Mouse (Mus musculus) telencephalon, adult 2 months (tissue): ENCODE data around the gene Tmem30a.

ENCODE experiments used
- DNase-seq: peaks from one replicate; pipeline ENCODE4 v3.0.0-alpha.2; 2011; ENCODE audit warnings: low read depth, low spot score

The Tmem30a gene

DNA sequence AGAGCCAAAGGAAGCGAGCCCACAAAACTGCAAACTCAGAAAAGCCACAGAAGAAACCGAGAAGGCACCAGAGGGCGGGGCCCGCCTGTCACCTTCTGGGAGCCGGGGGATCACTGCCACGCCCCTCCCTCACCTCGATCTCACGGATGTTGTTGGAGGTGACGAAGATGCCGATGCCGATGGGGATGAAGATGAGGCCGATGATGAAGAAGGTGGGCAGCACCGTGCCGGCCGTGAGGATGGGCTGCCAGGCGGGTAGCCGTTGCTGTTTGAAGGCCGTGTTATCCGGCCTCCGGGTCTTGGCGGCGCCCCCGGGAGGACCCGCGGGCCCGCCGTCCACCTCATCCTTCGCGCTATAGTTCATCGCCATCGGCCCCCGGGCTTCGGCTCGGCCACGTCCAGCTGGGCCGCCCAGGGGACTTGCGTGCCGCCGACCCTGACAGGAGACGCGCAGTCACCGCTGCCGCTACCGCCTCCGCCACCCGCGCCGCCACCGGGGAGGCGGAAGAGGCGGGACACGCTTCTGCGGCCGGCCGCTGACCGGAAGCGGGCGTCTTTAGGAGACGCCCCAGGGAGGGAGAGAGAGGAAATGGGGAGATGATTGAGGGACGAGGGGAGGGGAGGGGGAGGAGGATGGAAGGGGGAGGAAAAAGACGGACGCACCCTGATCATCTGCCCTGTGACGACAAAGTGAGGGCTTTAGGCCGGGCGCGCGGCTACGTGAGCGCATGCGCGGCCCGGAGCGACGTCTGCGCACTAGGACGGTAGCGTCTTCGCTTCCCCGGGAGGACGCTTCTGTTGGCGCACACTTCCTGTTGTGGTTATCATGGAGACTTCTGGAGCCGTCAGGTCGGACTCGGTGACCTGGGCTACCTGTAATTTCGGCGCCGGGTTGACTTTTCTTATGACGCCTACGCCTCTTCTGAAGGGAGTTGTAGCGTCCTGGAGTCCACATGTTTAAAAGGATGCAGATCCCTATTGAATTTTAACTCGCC is at the start of gene Tmem30a:
TSS of gene Tmem30a (minus strand) at position 667 of the 995 bp plus-strand sequence.
- peak; percentile 99 for DNase-seq

DNA sequence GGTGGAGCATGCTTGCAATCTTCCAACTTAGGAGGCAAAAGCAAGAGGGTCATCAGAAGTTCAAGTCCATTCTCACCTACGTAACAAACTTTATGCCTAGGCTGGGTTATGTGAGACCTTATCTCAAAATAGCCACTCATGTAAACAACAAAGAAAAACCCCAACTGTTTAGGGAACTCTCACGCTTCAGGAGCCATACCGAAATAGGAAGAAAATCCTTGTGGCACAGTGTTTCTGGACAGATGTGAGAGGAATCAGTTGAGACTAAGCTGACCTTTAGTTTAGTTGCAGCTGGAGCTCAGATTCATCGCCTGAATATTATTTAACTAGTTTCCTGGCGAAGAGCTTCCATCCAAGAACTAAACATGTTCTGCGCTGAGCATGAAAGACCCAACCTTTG is 49.3 kb upstream of the Tmem30a start:
- no peak for DNase-seq

DNA sequence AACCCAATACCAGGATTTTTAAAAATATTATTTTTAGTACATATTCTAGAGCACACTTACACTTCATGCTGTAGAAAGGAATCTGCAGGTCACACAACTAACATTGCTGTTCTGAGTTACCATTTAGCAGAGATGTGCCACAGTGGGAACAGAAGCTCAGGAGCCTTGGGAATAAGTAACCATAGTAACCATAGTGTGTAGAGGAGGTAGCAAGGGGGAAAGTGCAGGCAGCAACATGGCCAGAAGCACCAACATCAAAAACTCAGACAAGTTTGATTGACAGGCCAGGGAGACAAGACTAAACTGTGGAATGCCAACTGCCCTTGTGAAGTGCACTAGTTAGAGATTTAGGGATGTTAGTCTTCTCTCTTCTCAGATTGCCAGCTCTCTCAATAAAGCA is 48.7 kb upstream of the Tmem30a start:
- no peak for DNase-seq

DNA sequence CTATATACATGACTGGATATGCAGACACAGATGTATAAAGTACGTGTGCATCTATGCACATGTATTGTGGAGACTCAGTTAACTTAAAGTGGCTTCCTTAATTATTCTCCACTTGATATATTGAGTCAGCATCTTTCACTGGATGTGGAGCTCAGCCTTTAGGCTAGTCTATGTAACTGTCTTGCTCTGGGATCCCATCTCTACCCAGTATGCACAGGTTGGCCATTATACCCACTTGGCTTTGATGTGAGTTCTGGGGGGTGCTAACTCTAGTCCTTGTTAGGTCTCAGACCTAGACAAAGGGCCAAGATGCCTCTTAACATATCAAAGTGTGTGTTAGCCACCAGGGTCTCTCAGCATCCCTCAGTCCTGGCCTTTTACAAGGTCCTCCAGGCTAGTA is 38.0 kb upstream of the Tmem30a start:
- no peak for DNase-seq

DNA sequence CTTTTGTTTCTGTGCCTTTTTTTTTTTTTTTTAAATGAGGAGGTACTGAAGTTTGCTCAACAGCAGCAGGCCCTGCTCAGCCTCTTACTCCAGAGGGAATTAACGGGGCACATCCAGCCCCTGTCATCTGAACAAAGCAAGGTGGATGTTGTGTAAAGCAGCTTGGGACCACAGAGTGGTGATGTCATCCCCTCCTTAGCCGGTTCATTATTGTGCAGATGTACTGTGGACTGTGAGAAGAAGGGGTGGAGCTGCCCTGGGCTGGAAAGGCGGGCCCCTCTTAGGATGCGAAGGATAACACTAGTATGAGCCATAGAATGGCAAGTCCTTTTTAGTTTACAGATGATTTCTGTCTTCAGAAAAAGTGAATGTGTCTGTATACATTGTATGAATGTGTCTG is 37.6 kb upstream of the Tmem30a start:
- no peak for DNase-seq

DNA sequence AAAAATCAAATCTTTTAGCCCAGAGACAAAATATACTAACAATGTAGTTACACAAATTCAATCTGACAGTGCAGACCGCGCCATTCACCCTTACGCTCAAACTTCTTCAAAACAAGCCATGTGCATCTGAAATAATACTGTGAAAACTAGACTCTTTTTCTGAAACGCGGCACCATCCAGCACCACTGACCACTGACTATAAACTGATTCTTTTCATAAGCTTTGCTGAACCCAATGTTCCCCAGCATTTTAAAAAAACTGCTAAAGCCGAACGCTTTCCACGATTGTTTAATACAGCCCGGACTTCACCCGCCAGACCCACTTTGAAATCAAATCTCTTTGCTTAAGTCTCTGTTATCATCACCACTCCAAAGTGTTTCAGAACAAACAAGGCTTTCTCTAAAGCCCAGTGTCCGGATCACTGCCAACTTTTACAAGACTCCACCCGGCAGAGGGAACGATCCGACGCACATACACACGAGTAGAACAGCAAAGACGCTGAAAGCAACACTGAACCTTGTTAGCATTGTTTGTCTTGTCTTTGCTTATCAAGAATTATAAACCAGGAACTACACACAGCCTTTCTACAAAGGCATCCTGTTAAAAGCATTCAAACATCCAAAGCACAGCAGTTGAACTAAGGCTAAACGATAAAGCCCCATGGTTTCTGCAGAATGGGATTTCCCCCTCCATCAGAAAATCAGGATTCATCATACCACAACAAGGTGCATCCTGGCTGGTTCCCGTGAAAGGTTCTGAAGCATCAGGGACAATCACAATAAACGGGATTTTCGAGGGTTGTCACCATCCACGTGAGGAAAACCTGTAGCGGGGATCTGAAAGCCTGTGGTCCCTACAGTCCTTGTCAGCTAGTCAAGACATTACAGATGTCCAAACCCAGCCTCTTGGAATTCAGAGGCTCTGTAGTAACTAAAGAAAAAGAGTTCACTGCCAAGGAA is 36.8 kb upstream of the Tmem30a start:
- no peak for DNase-seq

DNA sequence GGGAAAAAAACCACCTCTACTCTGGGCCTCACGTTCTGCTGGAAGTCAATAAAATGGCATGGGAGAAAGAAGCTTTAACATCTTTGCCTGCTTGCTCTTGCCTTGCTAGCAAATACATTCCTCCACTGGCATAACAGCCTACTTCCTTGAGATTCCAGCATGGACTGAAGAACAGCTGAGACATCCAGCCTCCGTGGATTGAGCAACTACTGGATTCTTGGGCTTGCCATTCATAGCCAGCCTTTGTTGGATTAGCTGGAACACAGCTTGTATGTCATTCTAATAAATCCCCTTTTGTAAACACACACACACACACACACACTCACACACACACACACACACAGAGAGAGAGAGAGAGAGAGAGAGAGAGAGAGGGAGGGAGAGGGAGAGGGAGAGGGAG is 33.8 kb upstream of the Tmem30a start:
- DNase-seq: no peak

DNA sequence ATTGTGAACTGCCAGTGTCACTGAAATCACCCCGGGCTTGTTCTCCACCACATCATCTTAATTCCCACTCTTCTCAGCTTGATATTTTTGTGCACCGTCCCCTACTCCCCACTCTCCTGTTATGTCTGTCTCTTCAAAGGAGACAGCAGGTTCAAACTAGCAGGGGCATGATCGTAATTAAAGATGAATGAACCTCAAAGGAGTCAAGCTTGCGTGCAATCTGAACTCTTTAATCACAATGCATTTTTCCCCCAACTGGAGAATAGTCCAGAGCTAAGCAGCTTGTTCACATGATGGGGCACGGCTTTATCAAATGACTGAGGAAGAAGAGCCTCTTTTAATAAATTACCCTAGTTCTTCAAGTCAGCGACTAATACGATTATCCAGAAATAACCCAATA is 32.2 kb upstream of the Tmem30a start:
- DNase-seq: no peak

DNA sequence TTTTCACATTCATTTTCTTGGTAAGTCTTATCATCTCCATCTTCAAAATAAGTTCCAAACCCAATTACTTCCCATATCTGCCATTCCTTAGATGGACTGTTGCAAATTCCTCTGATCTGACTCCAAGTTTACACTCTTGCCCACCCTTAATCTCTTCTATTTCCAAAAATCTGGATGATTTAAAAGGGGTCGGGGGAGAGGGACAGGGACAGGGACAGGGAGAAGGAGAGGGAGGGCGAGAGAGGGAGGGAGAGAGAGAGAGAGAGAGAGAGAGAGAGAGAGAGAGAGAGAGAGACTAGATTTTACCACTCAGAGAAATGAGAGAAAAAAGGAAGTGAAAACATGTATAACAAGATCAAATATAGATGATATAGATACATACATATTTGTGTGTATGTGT is 30.5 kb upstream of the Tmem30a start:
- DNase-seq: no peak

DNA sequence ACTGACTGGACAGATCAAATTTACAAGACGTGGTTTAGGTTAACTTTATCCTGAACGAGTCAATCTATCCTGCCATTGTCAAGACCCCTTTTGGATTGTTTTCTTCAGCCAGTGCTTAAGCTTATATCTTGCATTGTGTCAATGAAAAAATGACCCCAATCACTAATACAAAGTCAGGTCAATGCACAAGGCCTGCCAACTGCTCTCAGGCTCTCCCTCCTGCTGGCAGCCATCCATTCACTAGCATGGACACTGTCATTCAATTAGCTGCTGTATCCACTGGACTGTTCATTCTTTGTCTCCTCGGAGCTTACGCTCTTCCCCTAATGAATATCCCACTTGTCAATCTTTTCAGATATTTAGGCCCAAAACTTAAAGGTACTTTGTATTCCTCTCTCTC is 30.1 kb upstream of the Tmem30a start:
- no peak for DNase-seq

DNA sequence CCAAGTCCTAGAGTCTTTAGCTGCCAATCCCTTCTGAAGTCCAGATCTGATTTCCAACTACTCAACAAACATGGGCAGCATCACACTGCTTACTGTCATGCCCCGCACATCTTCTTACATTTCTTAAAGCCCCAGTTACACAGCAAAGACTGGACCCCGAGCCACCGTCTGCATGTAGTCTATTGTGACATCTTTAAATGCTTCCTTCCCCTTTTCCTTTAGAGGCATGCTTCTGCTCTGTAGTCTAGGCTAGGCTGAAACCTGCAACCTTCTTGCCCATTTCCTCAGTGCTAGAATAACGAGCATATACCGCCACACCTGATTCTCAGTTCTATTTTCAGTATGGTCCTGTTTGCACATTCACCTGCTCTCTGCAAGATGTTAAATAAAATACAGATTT is 23.2 kb upstream of the Tmem30a start:
- DNase-seq: no peak

DNA sequence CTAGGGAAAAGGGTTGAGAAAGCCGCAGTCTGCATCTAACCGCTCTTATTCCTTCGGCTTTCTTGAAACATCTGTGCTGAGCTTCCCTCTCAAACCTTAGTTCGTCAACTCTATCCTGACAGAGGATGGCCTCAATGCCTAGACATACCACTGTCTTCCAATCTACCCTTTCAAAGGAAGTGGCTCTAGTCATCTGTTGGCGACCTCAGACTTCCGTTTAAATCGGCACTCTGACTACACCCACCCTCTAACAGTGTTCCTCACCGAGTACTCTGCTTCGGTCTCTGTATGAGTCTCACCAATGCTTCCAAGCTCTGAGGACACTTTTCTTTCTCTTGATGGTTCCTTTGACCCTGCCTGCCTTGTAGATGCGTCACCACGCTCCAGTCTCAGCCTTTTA is 22.7 kb upstream of the Tmem30a start:
- DNase-seq: no peak

DNA sequence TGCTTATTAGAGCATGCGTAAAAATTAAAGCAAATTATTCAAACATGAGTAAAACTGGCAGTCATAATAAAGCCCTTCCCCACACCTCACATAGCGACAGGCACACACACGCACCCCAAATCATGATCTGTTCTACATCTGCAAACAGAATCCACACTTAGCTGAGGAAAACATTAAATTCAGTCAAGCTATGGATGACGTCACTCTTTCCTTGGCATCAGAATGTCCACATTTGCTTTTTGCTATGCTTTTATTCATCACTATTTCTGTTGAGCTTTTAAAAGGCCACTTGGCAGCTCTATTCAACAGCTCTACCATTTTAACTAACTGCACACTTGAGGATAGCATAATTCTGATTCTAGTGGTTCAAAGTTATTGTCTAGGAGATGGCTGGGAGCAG is 21.3 kb upstream of the Tmem30a start:
- DNase-seq: no peak

DNA sequence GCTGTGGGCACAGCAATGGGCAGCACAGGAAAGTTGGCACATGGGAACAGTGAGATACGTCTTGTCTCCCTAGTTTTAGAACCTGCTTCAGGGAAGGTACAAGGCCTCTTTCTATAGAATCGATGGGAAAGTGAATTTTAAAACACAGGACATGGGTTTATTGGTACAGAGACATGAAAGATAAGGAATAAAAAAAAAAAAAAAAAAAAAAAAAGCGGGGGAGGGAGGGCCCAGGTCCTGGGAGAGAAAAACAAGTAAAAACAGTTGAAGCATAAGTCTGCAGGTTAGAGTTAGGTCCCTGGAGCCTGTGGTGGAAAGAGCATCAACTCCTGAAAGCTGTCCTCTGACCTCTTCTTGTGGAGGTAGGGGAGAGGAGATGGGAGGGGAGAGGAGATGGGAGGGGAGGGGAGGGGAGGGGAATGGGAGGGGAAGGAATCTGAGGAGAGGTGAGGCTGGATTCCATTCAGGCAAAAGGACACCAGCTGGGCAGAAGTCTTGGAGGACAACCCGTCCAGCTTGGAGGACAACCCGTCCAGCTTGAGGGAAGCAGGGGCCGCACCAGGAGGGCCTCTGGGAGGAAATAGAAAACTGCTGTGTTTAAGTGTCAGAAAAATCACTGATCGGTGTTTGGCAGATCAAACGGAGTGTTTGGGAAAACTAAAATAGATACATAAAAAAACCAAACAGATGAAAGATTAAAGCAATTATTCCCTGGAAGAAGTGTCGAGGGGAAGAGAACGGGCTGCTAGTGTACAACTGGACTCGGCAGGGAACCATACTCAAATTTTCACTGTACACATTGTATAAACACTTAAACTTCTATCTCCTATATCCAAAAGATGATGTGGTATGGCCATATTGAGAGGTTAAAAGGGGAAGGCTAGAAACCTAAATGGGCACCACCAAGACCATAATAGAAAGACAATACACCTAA is 17.9 kb upstream of the Tmem30a start:
- no peak for DNase-seq

DNA sequence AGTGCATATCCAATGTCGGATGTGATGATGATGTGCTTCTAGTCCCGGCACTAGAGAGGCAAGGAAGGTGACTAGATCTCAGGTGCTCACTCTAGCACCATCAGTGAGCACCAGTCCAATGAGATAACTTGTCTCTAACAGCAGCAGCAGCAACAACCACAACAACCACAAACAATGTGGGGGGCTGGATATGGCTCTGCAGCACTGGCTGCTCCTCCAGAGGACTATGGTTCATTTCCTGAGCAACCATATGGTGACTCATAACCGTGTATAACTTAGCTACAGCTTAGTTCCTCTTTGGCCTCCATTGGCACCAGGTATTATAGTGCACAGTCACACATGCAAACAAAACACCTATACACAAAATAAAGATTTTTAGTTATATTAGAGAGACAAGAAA is 17.2 kb upstream of the Tmem30a start:
- DNase-seq: no peak

DNA sequence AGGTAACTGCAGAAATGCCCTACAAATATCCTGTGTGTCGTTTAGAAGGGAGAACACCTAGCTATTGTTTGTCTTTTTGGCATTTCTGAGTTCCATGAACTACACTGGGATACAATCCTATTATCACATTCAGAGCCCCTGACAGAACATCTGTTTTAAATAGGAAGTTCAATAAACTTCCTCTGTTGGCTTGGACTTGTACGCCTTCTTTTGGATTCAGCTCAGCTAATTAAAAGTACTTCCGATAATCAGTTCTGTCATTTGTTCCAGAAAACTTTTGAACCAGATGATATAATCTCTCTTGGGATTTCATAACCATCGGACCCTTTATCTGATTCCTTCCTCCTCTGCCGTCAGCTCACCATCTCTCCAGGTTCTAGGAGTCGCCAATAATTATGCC is 16.1 kb upstream of the Tmem30a start:
- no peak for DNase-seq

DNA sequence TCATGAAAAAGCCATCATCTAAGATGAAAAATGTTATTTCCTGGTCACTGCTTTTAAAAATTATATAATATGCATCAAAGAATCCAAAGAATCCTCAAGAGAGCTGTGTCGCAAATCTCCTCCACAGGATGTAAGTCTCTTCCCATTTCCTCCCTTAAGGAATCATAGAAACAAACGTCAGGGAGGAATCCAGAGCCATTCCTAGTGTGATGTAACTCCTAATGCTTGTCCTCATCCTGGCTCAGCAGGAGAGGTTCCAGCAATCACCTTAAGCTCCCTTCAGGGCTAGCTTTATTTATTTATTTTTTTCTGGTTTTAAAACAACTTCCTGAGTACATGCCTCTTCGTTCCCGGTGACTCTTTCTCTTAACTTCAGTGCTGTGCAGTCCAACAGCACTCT is 13.9 kb upstream of the Tmem30a start:
- DNase-seq: no peak

DNA sequence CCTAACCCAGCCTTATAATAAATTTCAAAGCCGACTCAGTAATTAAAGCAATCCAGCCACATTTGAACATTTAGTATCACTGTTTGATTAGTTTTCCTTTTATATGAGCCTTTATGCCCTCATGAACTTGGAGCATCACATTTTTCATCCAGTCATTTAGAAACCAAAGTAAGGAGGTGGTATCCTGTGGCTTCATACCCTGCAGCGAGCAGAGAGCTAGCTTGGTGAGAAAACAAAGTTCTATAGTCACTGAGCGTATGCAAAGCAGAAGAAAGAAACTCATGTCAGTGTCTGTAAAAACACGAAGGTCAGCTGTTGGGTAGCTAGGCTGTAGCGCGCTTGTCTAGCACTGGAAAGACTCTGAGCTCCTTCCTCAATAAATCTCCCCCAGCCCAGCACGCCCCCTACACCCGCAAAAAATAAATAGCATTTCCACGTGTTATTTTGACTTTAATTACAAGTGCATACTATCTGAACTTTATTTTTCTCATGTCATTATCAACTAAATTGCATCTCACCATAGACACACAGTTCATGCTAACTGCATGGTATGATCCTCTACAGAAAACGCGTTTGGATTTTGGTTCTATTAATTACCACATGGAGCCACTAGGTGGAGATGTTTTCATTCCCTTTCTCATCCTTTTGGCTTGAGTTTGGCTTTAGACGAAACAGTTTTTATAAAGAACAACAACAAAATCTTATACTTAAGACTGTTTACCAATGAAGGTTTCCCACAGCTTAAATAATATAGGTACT is 13.2 kb upstream of the Tmem30a start:
- peak; percentile 15 for DNase-seq

DNA sequence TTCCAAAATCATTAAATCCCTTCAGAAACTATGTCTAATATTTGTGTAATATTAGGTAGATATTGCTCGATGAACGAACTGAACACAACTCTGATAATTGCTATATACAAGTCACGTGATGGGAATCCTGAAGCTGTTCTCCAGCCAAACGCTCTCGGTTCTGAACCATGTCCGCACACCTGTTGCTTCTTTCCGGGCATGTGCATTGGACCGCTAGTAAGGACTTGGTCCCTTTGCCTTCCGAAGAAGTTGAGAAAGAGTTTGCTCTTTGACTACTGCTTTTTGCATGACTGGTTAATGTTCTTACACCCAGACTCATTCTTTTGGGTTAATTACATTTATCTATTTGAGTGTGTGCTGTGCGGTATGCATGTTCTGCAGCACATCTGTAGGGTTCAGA is 12.1 kb upstream of the Tmem30a start:
- DNase-seq: no peak

DNA sequence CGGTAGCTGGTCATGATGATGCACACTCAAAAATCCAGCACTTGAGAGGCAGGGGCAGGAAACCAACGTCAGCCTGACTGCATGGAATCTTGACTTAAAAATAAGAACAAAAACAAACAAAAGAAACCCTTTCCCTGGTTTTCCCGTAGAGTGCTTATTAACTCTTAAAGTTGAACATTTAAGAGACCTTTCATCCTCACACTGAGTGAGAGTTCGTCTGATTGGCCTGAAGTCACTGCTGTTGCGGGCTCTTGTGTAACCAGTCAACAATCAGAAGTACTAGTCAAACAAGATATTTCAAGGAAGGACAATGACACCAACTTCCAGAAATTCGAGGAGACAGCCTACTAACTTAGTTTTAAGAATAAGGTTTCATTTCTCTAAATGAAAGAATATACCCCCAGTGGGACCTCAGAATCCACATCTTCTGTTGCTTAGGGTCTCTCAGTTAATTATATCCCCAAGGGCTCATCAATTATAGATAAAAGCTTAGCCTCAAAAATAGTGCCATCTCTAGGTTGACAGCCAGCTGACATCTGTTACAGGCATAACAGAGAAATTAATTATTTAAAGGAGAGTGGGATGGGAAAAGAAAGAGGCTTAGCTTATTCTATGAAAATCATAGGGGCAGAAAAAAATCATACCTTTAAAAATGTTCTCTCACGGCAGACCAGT is 3.3 kb upstream of the Tmem30a start:
- no peak for DNase-seq
